Mouse (Mus musculus) kidney, embryonic 16.5 days (tissue): ENCODE measurements around the gene Angel1. TPM values are rescaled to one million over a fixed set of nuclear protein-coding genes. Genes with fewer than 3 reads are reported as not detected.
A peak's percentile ranks its signal among the peaks of the same experiment; 100 is the strongest.

Experiments
- ATAC-seq: fragments of 200-750 bp; cut with Nextera tagmentation; 2 replicates; pipeline ENCODE4 v1.8.0; 2017; ENCODE audit warnings: moderate TSS enrichment; ENCODE audit not compliant: low FRiP score, low TSS enrichment
- H3K27ac ChIP-seq: fragments of 300-500 bp; sonication (generic); 2 replicates; pipeline ENCODE4 v1.5.1; 2014; ENCODE audit warnings: low read length
- H3K27me3 ChIP-seq: fragments of 300-500 bp; sonication (generic); 2 replicates; pipeline ENCODE4 v1.6.1; 2014; ENCODE audit warnings: low read length, control low read depth, mixed read lengths; ENCODE audit not compliant: insufficient read depth
- H3K36me3 ChIP-seq: fragments of 300-500 bp; sonication (generic); 2 replicates; pipeline ENCODE4 v1.6.1; 2014; ENCODE audit warnings: low read length, control low read depth, mixed read lengths; ENCODE audit not compliant: insufficient read depth
- H3K4me1 ChIP-seq: fragments of 300-500 bp; sonication (generic); 2 replicates; pipeline ENCODE4 v1.6.1; 2014; ENCODE audit warnings: low read length, control low read depth, mixed read lengths; ENCODE audit not compliant: insufficient read depth
- H3K4me2 ChIP-seq: fragments of 300-500 bp; sonication (generic); replicated peaks from 2 replicates; pipeline ENCODE4 v1.6.1; 2014; ENCODE audit warnings: low read depth, low read length
- H3K4me3 ChIP-seq: fragments of 300-500 bp; sonication (generic); 2 replicates; pipeline ENCODE4 v1.5.1; 2014; ENCODE audit warnings: mild to moderate bottlenecking, low read length
- H3K9ac ChIP-seq: fragments of 300-500 bp; sonication (generic); replicated peaks from 2 replicates; pipeline ENCODE4 v1.6.1; 2014; ENCODE audit warnings: low read length
- H3K9me3 ChIP-seq: fragments of 300-500 bp; sonication (generic); 2 replicates; pipeline ENCODE4 v1.6.1; 2016; ENCODE audit warnings: low read length, control low read depth
- WGBS: fragments of 180-500 bp; shearing (Covaris S2); extraction: QIAGEN DNeasy Blood & Tissue Kit; methylation state at CpG from one replicate; pipeline ENCODE4 v1.1.7; 2014; 5-methylcytosine and 5-hydroxymethylcytosine counted together
- polyA plus RNA-seq: library from polyadenylated mRNA; unstranded; fragments of >200 nt; fragmentation: Nextera tagmentation; extraction: Ambion mirVana; gene quantifications from 2 replicates; pipeline ENCODE4 v1.2.1, GENCODE M21; 2015

Angel1 gene
- polyA plus RNA-seq, 1 experiment from 2014 or later, result 11.9 TPM

DNA sequence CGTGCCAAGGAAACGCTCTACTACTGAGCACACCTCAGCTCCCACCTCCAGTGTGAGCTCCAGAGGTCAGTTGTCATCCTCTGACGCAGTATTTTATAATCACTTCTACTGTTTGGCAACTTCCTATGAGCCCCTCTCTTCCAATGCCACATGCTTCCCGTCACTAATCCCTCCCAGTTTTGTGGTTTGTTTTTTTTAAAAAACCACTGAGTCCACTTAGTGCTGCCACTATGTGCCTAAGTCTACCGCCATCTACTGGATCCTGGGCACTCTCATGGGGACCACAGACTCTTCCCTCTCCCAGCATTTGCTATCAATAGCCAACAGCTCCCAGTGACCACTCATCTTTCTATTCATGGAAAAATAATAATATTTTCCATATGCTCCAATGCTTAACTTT is 12.2 kb downstream of the Angel1 start:
- H3K9me3 ChIP-seq, result no peaks in the 10 kb centered on the region
- 75% methylated on average over 5 of the region's 5 CpGs for WGBS
- H3K27ac ChIP-seq, result no peak overlapping the region
- no peaks in the 10 kb centered on the region for H3K27me3 ChIP-seq
- no peak for ATAC-seq
- H3K36me3 ChIP-seq, result no peaks in the 10 kb centered on the region
- no peak overlapping the region for H3K4me3 ChIP-seq
- no peaks in the 10 kb centered on the region for H3K4me1 ChIP-seq
- no peak overlapping the region for H3K9ac ChIP-seq
- no peak overlapping the region for H3K4me2 ChIP-seq

DNA sequence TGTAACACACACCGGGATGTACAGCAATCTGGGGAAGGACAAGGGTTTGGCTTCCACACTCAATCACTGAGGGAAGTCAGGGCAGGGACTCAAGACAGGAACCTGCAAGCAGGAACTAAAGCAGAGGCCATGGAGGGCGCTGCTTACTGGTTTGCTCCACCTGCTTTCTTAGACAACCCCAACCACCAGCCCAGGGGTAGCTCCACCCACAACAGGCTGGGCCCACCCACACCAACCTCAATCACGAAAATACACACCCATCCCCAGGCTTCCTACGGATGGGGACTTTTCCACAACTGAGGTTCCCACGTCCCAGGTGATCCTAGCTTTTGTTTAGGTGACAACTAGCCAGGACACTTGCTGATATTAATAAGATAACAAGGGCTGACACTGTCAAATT is 20.4 kb downstream of the Angel1 start:
- Histone ChIP-seq H3K4me1 (no peaks in the 10 kb centered on the region), H3K4me2 (no peak overlapping the region), H3K36me3 (no peaks in the 10 kb centered on the region), H3K9me3 (no peaks in the 10 kb centered on the region), H3K4me3 (no peak overlapping the region), H3K27me3 (no peaks in the 10 kb centered on the region), H3K9ac (no peak overlapping the region), H3K27ac (no peak overlapping the region)
- no peak for ATAC-seq
- WGBS, result 83% methylated on average over 5 of the region's 5 CpGs

DNA sequence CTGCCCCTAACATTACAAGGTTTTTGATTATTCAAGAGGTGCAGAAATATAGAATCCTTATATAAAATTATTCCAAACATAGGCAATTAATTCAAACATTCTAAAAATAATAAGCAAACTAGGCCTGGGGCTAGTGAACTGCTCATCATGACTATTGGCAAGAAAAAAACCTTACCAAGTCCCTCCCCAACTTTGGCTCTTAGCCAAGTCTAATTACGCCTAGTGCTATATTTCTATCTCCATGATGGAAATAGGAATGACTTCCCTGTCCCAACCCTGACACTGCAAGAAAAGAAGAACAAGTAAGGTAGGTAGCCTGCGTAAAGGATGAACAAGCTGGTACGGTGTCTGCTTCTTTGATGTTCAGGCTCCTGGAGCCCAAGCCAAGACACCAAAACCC is 23.6 kb downstream of the Angel1 start:
- no peak overlapping the region for H3K9ac ChIP-seq
- H3K27ac ChIP-seq, result no peak overlapping the region
- no peak for ATAC-seq
- H3K4me3 ChIP-seq, result no peak overlapping the region
- no peaks in the 10 kb centered on the region for H3K36me3 ChIP-seq
- H3K27me3 ChIP-seq, result no peaks in the 10 kb centered on the region
- no peaks in the 10 kb centered on the region for H3K9me3 ChIP-seq
- peaks cover 5% of the 10 kb centered on the region; the same call in 1 of the 2 replicates for H3K4me1 ChIP-seq
- 87% methylated on average over 3 of the region's 3 CpGs for WGBS
- no peak overlapping the region for H3K4me2 ChIP-seq

DNA sequence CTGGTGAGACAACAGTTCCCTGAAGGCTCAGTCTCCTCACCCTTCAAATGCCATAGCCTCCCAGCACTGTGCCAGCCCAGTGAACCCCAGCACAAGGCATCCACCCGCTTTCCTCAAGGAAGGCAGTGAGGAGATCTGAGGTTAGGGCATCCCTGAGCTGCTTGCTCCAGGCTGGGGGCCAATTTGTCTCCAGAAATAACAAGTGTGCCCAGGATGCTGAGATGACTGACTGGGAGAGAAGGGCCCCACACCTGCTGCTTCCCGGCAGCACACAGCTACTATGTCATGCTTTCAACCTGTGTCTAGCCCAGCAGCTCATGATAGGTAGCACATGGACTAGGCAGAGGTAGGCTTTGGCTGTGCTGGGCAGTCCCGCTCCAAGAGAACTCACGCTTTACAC is 24.8 kb downstream of the Angel1 start:
- H3K4me1 ChIP-seq, result peaks cover 5% of the 10 kb centered on the region; the same call in 1 of the 2 replicates
- no peaks in the 10 kb centered on the region for H3K36me3 ChIP-seq
- 92% methylated on average over 4 of the region's 4 CpGs for WGBS
- no peak for ATAC-seq
- no peak overlapping the region for H3K4me3 ChIP-seq
- no peaks in the 10 kb centered on the region for H3K9me3 ChIP-seq
- H3K27me3 ChIP-seq, result no peaks in the 10 kb centered on the region
- no peak overlapping the region for H3K9ac ChIP-seq
- H3K27ac ChIP-seq, result no peak overlapping the region
- H3K4me2 ChIP-seq, result no peak overlapping the region

DNA sequence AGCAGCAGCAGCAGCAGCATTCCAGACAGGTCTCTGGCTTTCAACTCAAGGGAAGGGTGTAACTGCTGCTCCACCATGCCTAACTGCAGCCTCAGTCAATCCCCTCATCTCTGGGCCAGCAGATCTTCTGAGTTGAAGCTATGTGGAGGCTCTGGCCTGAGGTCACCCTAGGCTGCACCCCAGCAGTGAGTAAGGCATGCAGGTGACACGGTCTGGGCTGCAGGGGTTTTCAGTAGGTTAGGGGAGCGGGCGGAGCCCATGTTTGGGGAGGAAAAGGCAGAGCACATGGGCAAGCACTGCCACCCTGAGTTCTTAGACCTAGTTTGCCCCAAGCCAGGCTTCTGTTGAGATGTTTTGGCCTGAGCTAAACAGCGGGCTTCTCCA is 25.3 kb downstream of the Angel1 start:
- H3K4me3 ChIP-seq, result no peak overlapping the region
- no peaks in the 10 kb centered on the region for H3K9me3 ChIP-seq
- peaks cover 5% of the 10 kb centered on the region; the same call in 1 of the 2 replicates for H3K4me1 ChIP-seq
- H3K4me2 ChIP-seq, result no peak overlapping the region
- WGBS, result 74% methylated on average over 4 of the region's 4 CpGs
- no peak overlapping the region for H3K9ac ChIP-seq
- ATAC-seq, result 0 out of 2 replicates have a peak, but pooled peaks have one; percentile 36
- no peaks in the 10 kb centered on the region for H3K36me3 ChIP-seq
- H3K27ac ChIP-seq, result no peak overlapping the region
- H3K27me3 ChIP-seq, result no peaks in the 10 kb centered on the region

DNA sequence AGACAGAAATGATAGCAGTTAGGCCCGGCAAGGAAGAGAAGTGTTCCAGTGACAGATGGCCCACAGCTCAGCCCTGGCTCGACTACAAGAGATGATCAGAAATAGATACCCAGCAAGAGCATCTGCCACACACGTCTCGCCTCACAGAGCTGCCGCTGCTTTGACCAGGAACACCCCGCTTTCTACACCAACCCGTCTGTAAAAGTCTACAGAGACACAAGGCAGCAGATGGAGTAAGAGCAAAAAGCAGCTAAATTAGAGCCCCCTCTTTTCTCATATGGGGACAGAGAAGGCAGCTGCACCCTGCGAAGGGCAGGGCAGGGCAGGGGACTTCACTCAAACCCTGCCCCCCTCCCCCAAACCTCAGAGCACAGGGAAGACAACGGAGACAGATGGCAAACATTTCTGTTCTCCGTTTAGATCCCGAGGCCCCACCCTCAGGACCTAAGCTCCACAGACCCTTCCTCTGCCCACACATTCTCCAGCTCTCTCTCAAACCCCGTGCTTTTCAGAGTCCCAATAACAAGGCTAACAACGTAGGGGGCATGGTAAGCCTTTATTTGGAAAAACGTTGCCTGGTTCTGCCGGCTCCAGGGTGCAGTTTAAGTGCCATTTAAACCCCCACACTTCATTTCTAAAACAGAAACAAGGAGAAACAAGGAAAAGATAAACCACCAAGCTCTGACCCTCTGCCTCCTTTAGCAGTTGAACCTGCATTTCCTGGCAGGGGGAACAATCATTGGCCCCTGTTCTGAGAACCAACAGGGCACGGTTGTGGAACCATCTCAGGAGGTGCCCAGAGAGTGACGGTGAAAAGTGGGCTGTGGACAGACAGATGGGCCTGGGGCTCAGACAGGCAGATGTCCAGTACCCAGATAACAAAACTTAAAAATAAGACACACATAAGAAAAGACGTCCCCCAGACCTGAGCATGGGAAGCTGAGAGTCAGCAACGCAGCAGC is 26.0 kb downstream of the Angel1 start:
- no peaks in the 10 kb centered on the region for H3K27me3 ChIP-seq
- ATAC-seq, result no peak
- no peak overlapping the region for H3K27ac ChIP-seq
- no peak overlapping the region for H3K9ac ChIP-seq
- WGBS, result 36% methylated on average over 19 of the region's 19 CpGs
- H3K4me3 ChIP-seq, result no peak overlapping the region
- no peaks in the 10 kb centered on the region for H3K9me3 ChIP-seq
- peaks cover 5% of the 10 kb centered on the region; the same call in 1 of the 2 replicates for H3K4me1 ChIP-seq
- no peaks in the 10 kb centered on the region for H3K36me3 ChIP-seq
- no peak overlapping the region for H3K4me2 ChIP-seq

DNA sequence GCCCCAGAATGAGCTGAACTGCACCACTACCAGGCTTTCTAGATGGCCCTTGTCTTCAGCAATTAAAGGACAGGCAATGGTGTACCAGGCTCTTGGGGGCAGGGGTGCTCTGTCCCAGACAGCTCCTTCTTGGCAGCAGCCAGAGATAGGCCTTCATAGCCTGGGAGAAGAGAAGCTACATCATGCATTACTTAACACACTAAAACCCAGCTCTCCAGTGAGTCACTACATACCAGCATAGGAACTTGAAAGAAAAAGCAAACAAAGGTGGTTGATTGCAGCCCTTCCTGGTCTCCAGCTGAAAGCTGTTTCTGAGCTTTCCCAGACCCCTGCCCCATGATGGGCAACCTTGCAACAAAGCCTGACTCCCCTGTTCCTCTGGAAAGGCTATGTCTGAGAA is 27.7 kb downstream of the Angel1 start:
- ATAC-seq, result no peak
- H3K9me3 ChIP-seq, result no peaks in the 10 kb centered on the region
- no peak overlapping the region for H3K4me3 ChIP-seq
- H3K36me3 ChIP-seq, result no peaks in the 10 kb centered on the region
- H3K4me1 ChIP-seq, result peaks cover 5% of the 10 kb centered on the region; the same call in 1 of the 2 replicates
- no peak overlapping the region for H3K27ac ChIP-seq
- no peak overlapping the region for H3K9ac ChIP-seq
- no peaks in the 10 kb centered on the region for H3K27me3 ChIP-seq
- no peak overlapping the region for H3K4me2 ChIP-seq

DNA sequence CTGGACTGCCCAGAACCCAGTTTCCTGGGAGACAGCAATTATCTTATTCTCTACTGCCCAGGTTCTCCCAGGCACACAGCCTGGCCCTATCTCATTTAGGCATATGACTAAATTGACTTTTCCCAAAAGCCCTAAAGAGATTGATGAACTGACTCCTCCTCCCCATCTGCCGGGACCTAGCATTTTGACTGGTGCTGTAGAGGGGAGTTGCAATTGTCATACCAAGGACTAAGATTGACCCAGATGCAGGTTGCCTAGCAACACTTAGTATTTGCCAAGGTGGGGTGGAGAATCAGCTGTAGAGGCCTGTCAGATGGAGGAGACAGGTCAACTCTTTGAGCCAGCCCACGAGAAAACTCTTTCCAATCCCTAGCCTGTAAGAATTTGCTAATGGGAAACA is 28.3 kb downstream of the Angel1 start:
- H3K27ac ChIP-seq, result no peak overlapping the region
- ATAC-seq, result no peak

DNA sequence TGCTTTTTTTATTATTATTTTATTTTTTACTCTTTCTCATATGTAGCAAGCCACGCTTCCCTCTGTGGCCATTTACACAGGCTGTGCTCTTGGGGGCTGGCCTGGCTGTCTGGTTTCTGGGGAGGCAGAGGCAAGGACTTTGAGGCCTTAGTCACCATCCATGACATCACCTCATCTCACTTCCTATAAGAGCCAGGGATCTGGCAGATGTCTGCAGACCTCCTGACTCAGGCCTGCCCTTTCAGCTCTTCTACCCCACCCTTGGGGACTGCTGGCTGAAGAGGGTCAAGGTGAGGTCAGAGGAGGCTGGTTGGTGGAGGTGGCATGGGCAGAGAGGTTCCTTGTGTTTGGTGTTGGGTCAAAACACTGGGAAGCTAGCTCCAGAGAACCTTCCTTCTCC is 31.8 kb downstream of the Angel1 start:
- Histone ChIP-seq H3K4me2 (no peak overlapping the region), H3K9me3 (no peaks in the 10 kb centered on the region), H3K27me3 (no peaks in the 10 kb centered on the region), H3K9ac (no peak overlapping the region), H3K27ac (no peak overlapping the region), H3K4me3 (no peak overlapping the region), H3K4me1 (peaks cover 8% of the 10 kb centered on the region), H3K36me3 (no peaks in the 10 kb centered on the region)
- 93% methylated on average over 1 of the region's 1 CpGs for WGBS
- ATAC-seq, result no peak

More for the DNA sequence above, 28.3 kb downstream of the Angel1 start:
- Histone ChIP-seq H3K36me3 (no peaks in the 10 kb centered on the region), H3K4me2 (no peak overlapping the region), H3K4me1 (peaks cover 7% of the 10 kb centered on the region; the same call in 1 of the 2 replicates), H3K9ac (no peak overlapping the region), H3K4me3 (no peak overlapping the region), H3K27me3 (no peaks in the 10 kb centered on the region), H3K9me3 (no peaks in the 10 kb centered on the region)
- 86% methylated on average over 2 of the region's 2 CpGs for WGBS

DNA sequence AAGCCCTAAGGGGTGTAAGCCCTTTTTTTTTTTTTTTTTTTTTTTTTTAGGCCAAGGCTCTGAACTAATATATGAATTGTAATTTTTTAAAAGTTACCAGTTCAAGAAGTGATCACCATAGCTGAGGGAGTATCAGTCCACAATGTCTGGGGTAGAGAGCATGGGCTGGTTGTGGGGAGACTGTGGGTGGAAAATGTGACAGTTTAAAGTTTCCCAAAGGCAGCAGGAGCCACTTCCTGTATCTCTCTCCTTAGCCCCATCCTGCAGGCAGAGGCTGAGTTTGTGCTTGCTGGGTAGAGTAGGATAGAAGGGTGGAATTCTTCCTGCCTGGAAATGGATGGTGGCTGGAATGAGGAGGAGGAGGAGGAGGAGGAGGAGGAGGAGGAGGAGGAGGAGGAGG is 32.9 kb downstream of the Angel1 start:
- peaks cover 8% of the 10 kb centered on the region for H3K4me1 ChIP-seq
- H3K9me3 ChIP-seq, result no peaks in the 10 kb centered on the region
- no peak for ATAC-seq
- H3K9ac ChIP-seq, result no peak overlapping the region
- no peaks in the 10 kb centered on the region for H3K27me3 ChIP-seq
- H3K4me3 ChIP-seq, result no peak overlapping the region
- H3K36me3 ChIP-seq, result no peaks in the 10 kb centered on the region
- H3K4me2 ChIP-seq, result no peak overlapping the region
- no peak overlapping the region for H3K27ac ChIP-seq
